Mouse (Mus musculus) bone marrow macrophage, adult 2 months (primary cell): Measurements from ENCODE around the gene Rundc1.

ENCODE experiments used
- CTCF ChIP-seq: IDR thresholded peaks from 2 replicates; pipeline ENCODE4 v1.5.1; 2012; ENCODE audit warnings: low read depth, mild to moderate bottlenecking, low read length, moderate library complexity
- POLR2A ChIP-seq: IDR thresholded peaks from 2 replicates; pipeline ENCODE4 v1.6.1; 2012; ENCODE audit warnings: mild to moderate bottlenecking, low read depth, low read length, borderline replicate concordance

DNA sequence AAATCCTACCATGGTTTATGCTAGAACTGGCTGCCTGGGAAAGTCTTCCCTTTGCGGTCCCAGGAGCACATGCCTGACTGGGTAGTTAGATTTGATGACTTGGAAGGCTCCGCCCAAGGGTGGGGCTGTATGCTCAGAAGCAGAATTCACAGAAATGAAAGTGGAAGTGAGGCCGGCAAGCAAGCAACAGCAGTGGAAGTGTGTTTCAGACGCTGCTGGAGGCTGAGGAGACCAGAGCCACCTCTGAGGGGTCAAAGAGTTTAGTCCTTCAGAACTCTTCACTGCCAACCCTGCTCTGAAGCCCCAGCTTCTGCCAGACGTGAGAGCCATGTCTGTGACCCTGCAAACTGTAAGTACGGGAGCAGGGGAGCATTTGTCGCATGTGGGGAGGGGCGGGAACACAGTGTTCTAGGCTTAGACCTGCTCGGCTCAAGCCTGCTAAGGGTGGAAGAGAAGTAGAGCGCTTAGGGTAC, 23.4 kb downstream of the Rundc1 start, which contains the start of gene Ifi35:
- TF ChIP-seq CTCF (no peak), POLR2A (no peak)
